Mouse (Mus musculus) bone marrow, adult 2 months (tissue): ENCODE measurements around the gene Ddc.

Experiments
- CTCF ChIP-seq: fragments of 200-500 bp; IDR thresholded peaks from 2 replicates; pipeline ENCODE4 v1.5.1; 2011; ENCODE audit warnings: low read length, control low read depth; ENCODE audit not compliant: control insufficient read depth, insufficient read depth
- POLR2A ChIP-seq: fragments of 200-500 bp; IDR thresholded peaks from 2 replicates; pipeline ENCODE4 v1.6.1; 2011; ENCODE audit warnings: low read depth, mild to moderate bottlenecking, control low read depth, low read length, borderline replicate concordance; ENCODE audit not compliant: control insufficient read depth

DNA sequence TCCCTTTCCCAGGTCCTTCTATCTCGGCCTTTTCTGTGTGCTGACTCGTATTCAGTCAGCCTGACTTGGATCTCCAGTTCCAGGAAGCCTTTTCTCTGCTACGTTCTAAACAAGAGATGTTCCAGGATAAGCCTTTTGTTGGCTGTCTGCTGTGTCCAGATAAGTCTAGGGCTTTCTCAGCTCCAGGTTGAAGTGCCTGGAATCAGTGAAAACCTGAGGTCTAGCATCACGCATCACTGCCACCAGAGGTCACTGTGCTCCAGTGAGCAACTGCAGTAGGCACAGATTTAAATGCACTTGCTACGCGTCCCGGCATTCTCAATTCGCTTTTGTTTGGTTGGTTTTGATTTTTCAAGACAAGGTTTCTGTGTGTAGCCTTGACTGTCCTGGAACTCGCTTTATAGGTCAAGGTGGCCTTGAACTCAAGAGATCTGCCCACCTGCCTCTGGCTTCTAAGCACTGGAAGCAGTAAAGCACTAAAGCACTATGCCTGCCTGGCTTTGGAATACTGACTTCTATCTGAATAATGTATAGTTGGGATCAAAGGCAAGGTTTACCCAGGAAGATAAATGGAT, 86.0 kb downstream of the Ddc start:
- TF ChIP-seq CTCF = peak; percentile 97
- TF ChIP-seq POLR2A = no peak
